8 mouse cellular contexts compared by ENCODE assay signal in the genomic region with DNA sequence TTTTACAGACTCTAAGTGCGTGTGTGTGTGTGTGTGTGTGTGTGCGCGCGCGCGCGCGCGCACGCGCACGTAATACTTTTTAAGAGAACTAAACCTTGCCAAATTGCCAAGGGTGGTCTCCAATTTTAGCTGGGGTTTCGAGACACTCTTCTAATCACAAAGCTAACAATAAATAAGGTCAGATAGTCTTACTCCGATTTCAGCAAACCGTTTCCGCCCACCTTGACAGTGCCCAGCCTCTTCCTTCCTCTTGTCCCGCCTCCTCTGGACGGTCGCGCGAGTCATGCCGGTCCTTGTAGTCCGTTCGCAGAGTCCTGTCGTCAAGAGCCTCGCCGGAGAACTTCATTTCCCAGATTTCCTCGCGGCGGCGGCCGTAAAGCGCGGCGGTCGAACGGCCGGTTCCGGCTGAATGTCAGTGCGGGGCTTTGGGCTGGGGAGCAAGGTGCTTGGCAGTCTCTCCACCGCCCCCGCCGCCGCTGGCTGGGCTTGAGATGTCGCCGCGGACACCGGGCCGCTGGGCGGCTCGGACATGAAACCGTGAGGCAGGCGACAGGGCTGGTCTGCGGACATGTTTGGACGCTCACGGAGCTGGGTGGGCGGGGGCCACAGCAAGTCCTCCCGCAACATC. TPM values are rescaled to one million over a fixed set of nuclear protein-coding genes. Genes with fewer than 3 reads are reported as not detected.
DNase-seq lines count a peak whose midpoint lies in the region; ATAC-seq lines count a peak whose summit lies in the region.

A gene (plus strand): TSS at position 345 of the 628 bp plus-strand sequence.

- DNase-seq in adrenal gland, adult (ENCODE audit: inconsistent age in 2 of 2, low spot score in 1 of 2) = peak; percentile 97 to 99
- DNase-seq in embryo, embryonic 10.5 days (ENCODE audit: low spot score) = peak; percentile 97
- DNase-seq in gastrocnemius, postnatal 14 days = peak; percentile 97
- DNase-seq in left cerebral cortex, postnatal 10 days (ENCODE audit: extremely low spot score in 1 of 2, low spot score in 2 of 2) = peak; percentile 96 to 97
- peak; percentile 95 for DNase-seq in right cerebral cortex, postnatal 25 days
- DNase-seq in urinary bladder, postnatal 4 days (ENCODE audit: low spot score in 2 of 2) = peak; percentile 94 to 96

- peak; percentile 81 for ATAC-seq in inflammation-experienced regulatory T-cells, adult 6 months
- ATAC-seq in megakaryocyte-erythroid progenitor cell, adult 5-6 weeks (replicated peaks; ENCODE audit: low FRiP score, low TSS enrichment, poor library complexity, severe bottlenecking) = peak; percentile 77

- intact Hi-C loops in gastrocnemius, postnatal 14 days (cut with DNase I; ENCODE audit: low total_unique reads) = no loop called here
- intact Hi-C loops in left cerebral cortex, postnatal 10 days (cut with DNase I) = no loop called here

RNA-seq across cellular contexts. Expression of the gene that starts here (rescaled TPM):
- 10 to 100 TPM; 26.2 to 28.4 TPM for total RNA-seq in gastrocnemius, postnatal 14 days (2021)
- 10 to 100 TPM in 1 of 3 experiments, 1 to 10 TPM in 2; 5.7 to 10.2 (median 7.8) TPM for polyA plus RNA-seq in inflammation-experienced regulatory T-cells, adult 6 months (2017; shearing (Covaris generic))
- 10 to 100 TPM; 69.3 to 71.5 TPM for total RNA-seq in left cerebral cortex, postnatal 10 days (2021)
- total RNA-seq in megakaryocyte-erythroid progenitor cell, adult 5-6 weeks (2014; fragmentation: Nextera tagmentation) = 13.2 and 20.9 TPM in 2 replicates
- 6.3 and 13.6 TPM in 2 replicates for total RNA-seq in megakaryocyte-erythroid progenitor cell, adult 5-6 weeks (2017)

Comparison
In these comparisons a context has a peak if more than half of its experiments do, and no peak if none do; other contexts are left out.
1. Peak in every context shown above with its lines: DNase-seq and ATAC-seq.